Comparison of ENCODE assay signal across 9 mouse cellular contexts in genomic region chr11:69919053-69919452, GRCm38 (mm10). TPM values are rescaled to one million over a fixed set of nuclear protein-coding genes. Genes with fewer than 3 reads are reported as not detected.
DNase-seq lines count a peak whose midpoint lies in the region; ATAC-seq and TF ChIP-seq lines count a peak whose summit lies in the region.
"Had no signal": no experiment of that assay in that cellular context is flagged by ENCODE, and none has a peak within 500 bp of the region (broad histone marks: within the 10 kb centered on the region; RNA-seq: fewer than 3 reads in every experiment).

No protein-coding gene starts in this region.

- peak overlapping the region; percentile 96; the same call in 1 of the 2 replicates for H3K9ac ChIP-seq in kidney, embryonic 15.5 days
- H3K9ac ChIP-seq in hindbrain, embryonic 12.5 days = peak overlapping the region; percentile 98
- no peak overlapping the region for H3K9ac ChIP-seq in midbrain, embryonic 11.5 days (ENCODE audit: low read length)

- no peaks in the 10 kb centered on the region for H3K9me3 ChIP-seq in kidney, embryonic 15.5 days (replicated peaks)
- no peaks in the 10 kb centered on the region for H3K9me3 ChIP-seq in hindbrain, embryonic 12.5 days (replicated peaks)
- H3K9me3 ChIP-seq in midbrain, embryonic 11.5 days (ENCODE audit: control insufficient read depth, low read length) = no peaks in the 10 kb centered on the region

- H3K4me2 ChIP-seq in kidney, embryonic 15.5 days = peak overlapping the region; percentile 89
- H3K4me2 ChIP-seq in hindbrain, embryonic 12.5 days (replicated peaks) = peak overlapping the region; percentile 98
- peak overlapping the region; percentile 87 for H3K4me2 ChIP-seq in midbrain, embryonic 11.5 days

- TF ChIP-seq POLR2A in bone marrow macrophage, adult 2 months (IDR thresholded peaks at IDR 0.05; ENCODE audit: borderline replicate concordance, low read depth, low read length) = no peak

- 82% methylated on average over 9 of the region's 9 CpGs for WGBS in kidney, embryonic 15.5 days
- WGBS in hindbrain, embryonic 12.5 days = 86% methylated on average over 9 of the region's 9 CpGs
- 84% methylated on average over 9 of the region's 9 CpGs for WGBS in midbrain, embryonic 11.5 days

- peaks cover 46% of the 10 kb centered on the region for H3K36me3 ChIP-seq in kidney, embryonic 15.5 days
- peaks cover 43% of the 10 kb centered on the region for H3K36me3 ChIP-seq in hindbrain, embryonic 12.5 days
- peaks cover 21% of the 10 kb centered on the region for H3K36me3 ChIP-seq in midbrain, embryonic 11.5 days (ENCODE audit: control insufficient read depth, insufficient read depth, low read length)

- peak overlapping the region; percentile 76 for H3K4me3 ChIP-seq in kidney, embryonic 15.5 days (replicated peaks)
- H3K4me3 ChIP-seq in bone marrow macrophage, adult 2 months (ENCODE audit: insufficient read depth, low read length) = peak overlapping the region; percentile 96
- H3K4me3 ChIP-seq in hindbrain, embryonic 12.5 days = peak overlapping the region; percentile 98
- H3K4me3 ChIP-seq in midbrain, embryonic 11.5 days (ENCODE audit: low read depth, low read length) = peak overlapping the region; percentile 95; the same call in 1 of the 2 replicates

- no peaks in the 10 kb centered on the region for H3K27me3 ChIP-seq in kidney, embryonic 15.5 days
- H3K27me3 ChIP-seq in hindbrain, embryonic 12.5 days = no peaks in the 10 kb centered on the region
- H3K27me3 ChIP-seq in midbrain, embryonic 11.5 days (ENCODE audit: control insufficient read depth, insufficient read depth, low read length) = no peaks in the 10 kb centered on the region

- TF ChIP-seq CTCF in bone marrow macrophage, adult 2 months (IDR thresholded peaks at IDR 0.05; ENCODE audit: low read depth, low read length) = no peak

- peaks cover 54% of the 10 kb centered on the region for H3K4me1 ChIP-seq in kidney, embryonic 15.5 days
- H3K4me1 ChIP-seq in bone marrow macrophage, adult 2 months (ENCODE audit: control insufficient read depth, insufficient read depth, low read length) = peaks cover 33% of the 10 kb centered on the region
- H3K4me1 ChIP-seq in hindbrain, embryonic 12.5 days = peaks cover 39% of the 10 kb centered on the region
- H3K4me1 ChIP-seq in midbrain, embryonic 11.5 days (ENCODE audit: control insufficient read depth, insufficient read depth, low read length) = peaks cover 29% of the 10 kb centered on the region

- no peak for ATAC-seq in kidney, embryonic 15.5 days (replicated peaks; ENCODE audit: low FRiP score)
- ATAC-seq in hindbrain, embryonic 12.5 days (ENCODE audit: low FRiP score) = no peak
- ATAC-seq in midbrain, embryonic 11.5 days (ENCODE audit: low FRiP score) = no peak
- ATAC-seq in megakaryocyte progenitor cell, adult 5-6 weeks (replicated peaks; ENCODE audit: poor library complexity) = no peak

- peak overlapping the region; percentile 100 for H3K27ac ChIP-seq in kidney, embryonic 15.5 days
- H3K27ac ChIP-seq in bone marrow macrophage, adult 2 months (ENCODE audit: insufficient read depth, low read depth, low read length) = peak overlapping the region; percentile 45; the same call in 1 of the 2 replicates
- peak overlapping the region; percentile 93; the same call in 1 of the 2 replicates for H3K27ac ChIP-seq in hindbrain, embryonic 12.5 days
- H3K27ac ChIP-seq in midbrain, embryonic 11.5 days (ENCODE audit: low read depth, low read length) = no peak overlapping the region

- DNase-seq in kidney, adult 18-20 months = no peak
- no peak for DNase-seq in midbrain, embryonic 11.5 days (ENCODE audit: low spot score, missing footprints)
- no peak for DNase-seq in gastrocnemius, adult 8-10 months (ENCODE audit: low spot score in 2 of 2)
- DNase-seq in layer of hippocampus, adult 18-20 months (ENCODE audit: low spot score in 2 of 2) = no peak

RNA-seq across cellular contexts. Expression of gene Eif5a, which starts 2.7 kb away (rescaled TPM):
- 1,729 and 1,795 TPM in 2 replicates for polyA plus RNA-seq in kidney, embryonic 15.5 days (2015; fragmentation: Nextera tagmentation; extraction: Ambion mirVana)
- polyA plus RNA-seq in bone marrow macrophage, adult 2 months (2012; ENCODE audit: insufficient read depth, insufficient read length, missing spikeins) = 326 and 347 TPM in 2 replicates
- 1,354 and 1,360 TPM in 2 replicates for polyA plus RNA-seq in hindbrain, embryonic 12.5 days (2016; fragmentation: Nextera tagmentation; extraction: Ambion mirVana)
- polyA plus RNA-seq in midbrain, embryonic 11.5 days (2014; fragmentation: Nextera tagmentation; extraction: Ambion mirVana) = 1,778 and 1,800 TPM in 2 replicates
- 100 to 1,000 TPM; 443 to 477 (median 467) TPM for total RNA-seq in gastrocnemius, adult 8-10 months (2022)
- 100 to 1,000 TPM; 438 to 463 TPM for total RNA-seq in layer of hippocampus, adult 18-20 months (2021)
- 1,355 and 1,412 TPM in 2 replicates for total RNA-seq in megakaryocyte progenitor cell, adult 5-6 weeks (2015)
- total RNA-seq in megakaryocyte progenitor cell, adult 5-6 weeks (2017) = 1,221 and 1,257 TPM in 2 replicates

RNA-seq across cellular contexts. Expression of gene Gps2, which starts 5.4 kb away (rescaled TPM):
- 77.8 and 86.2 TPM in 2 replicates for polyA plus RNA-seq in kidney, embryonic 15.5 days (2015; fragmentation: Nextera tagmentation; extraction: Ambion mirVana)
- polyA plus RNA-seq in bone marrow macrophage, adult 2 months (2012; ENCODE audit: insufficient read depth, insufficient read length, missing spikeins) = 92.8 and 103 TPM in 2 replicates
- polyA plus RNA-seq in hindbrain, embryonic 12.5 days (2016; fragmentation: Nextera tagmentation; extraction: Ambion mirVana) = 84.7 and 90.1 TPM in 2 replicates
- 92.2 and 95.8 TPM in 2 replicates for polyA plus RNA-seq in midbrain, embryonic 11.5 days (2014; fragmentation: Nextera tagmentation; extraction: Ambion mirVana)
- 10 to 100 TPM; 38.6 to 53.2 (median 50.3) TPM for total RNA-seq in gastrocnemius, adult 8-10 months (2022)
- total RNA-seq in layer of hippocampus, adult 18-20 months (2021) = 10 to 100 TPM; 35.7 to 36.1 TPM
- total RNA-seq in megakaryocyte progenitor cell, adult 5-6 weeks (2015) = 106 and 114 TPM in 2 replicates
- 46.2 and 56.3 TPM in 2 replicates for total RNA-seq in megakaryocyte progenitor cell, adult 5-6 weeks (2017)

RNA-seq across cellular contexts. Expression of gene Ybx2, which starts 16.5 kb away (rescaled TPM):
- polyA plus RNA-seq in kidney, embryonic 15.5 days (2015; fragmentation: Nextera tagmentation; extraction: Ambion mirVana) = 6.3 and 7.5 TPM in 2 replicates
- polyA plus RNA-seq in bone marrow macrophage, adult 2 months (2012; ENCODE audit: insufficient read depth, insufficient read length, missing spikeins) = not detected in 2 replicates
- 5.5 and 9.0 TPM in 2 replicates for polyA plus RNA-seq in hindbrain, embryonic 12.5 days (2016; fragmentation: Nextera tagmentation; extraction: Ambion mirVana)
- 3.2 and 5.1 TPM in 2 replicates for polyA plus RNA-seq in midbrain, embryonic 11.5 days (2014; fragmentation: Nextera tagmentation; extraction: Ambion mirVana)
- 10 to 100 TPM in 1 of 4 experiments, 1 to 10 TPM in 3; 8.5 to 11.4 (median 9.2) TPM for total RNA-seq in gastrocnemius, adult 8-10 months (2022)
- 1 to 10 TPM; 8.7 to 9.2 TPM for total RNA-seq in layer of hippocampus, adult 18-20 months (2021)
- total RNA-seq in megakaryocyte progenitor cell, adult 5-6 weeks (2015) = 0.32 TPM in 1 of 2 replicates, not detected in the other
- total RNA-seq in megakaryocyte progenitor cell, adult 5-6 weeks (2017) = not detected in 2 replicates
- total RNA-seq: monocyte, adult 5-6 weeks had no signal

RNA-seq across cellular contexts. Expression of gene Neurl4, which starts 18.2 kb away (rescaled TPM):
- polyA plus RNA-seq in kidney, embryonic 15.5 days (2015; fragmentation: Nextera tagmentation; extraction: Ambion mirVana) = 9.3 and 10.8 TPM in 2 replicates
- 15.8 and 16.9 TPM in 2 replicates for polyA plus RNA-seq in bone marrow macrophage, adult 2 months (2012; ENCODE audit: insufficient read depth, insufficient read length, missing spikeins)
- 15.0 and 15.2 TPM in 2 replicates for polyA plus RNA-seq in hindbrain, embryonic 12.5 days (2016; fragmentation: Nextera tagmentation; extraction: Ambion mirVana)
- polyA plus RNA-seq in midbrain, embryonic 11.5 days (2014; fragmentation: Nextera tagmentation; extraction: Ambion mirVana) = 15.6 and 16.3 TPM in 2 replicates
- total RNA-seq in gastrocnemius, adult 8-10 months (2022) = 10 to 100 TPM; 21.6 to 31.3 (median 25.5) TPM
- 100 to 1,000 TPM; 108 to 114 TPM for total RNA-seq in layer of hippocampus, adult 18-20 months (2021)
- 9.5 and 11.0 TPM in 2 replicates for total RNA-seq in megakaryocyte progenitor cell, adult 5-6 weeks (2015)
- total RNA-seq in megakaryocyte progenitor cell, adult 5-6 weeks (2017) = 20.2 and 21.6 TPM in 2 replicates

RNA-seq across cellular contexts. Expression of gene 2810408A11Rik, which starts 18.3 kb away (rescaled TPM):
- polyA plus RNA-seq in kidney, embryonic 15.5 days (2015; fragmentation: Nextera tagmentation; extraction: Ambion mirVana) = 12.6 and 13.0 TPM in 2 replicates
- 1.4 TPM in 1 of 2 replicates, not detected in the other for polyA plus RNA-seq in bone marrow macrophage, adult 2 months (2012; ENCODE audit: insufficient read depth, insufficient read length, missing spikeins)
- polyA plus RNA-seq in hindbrain, embryonic 12.5 days (2016; fragmentation: Nextera tagmentation; extraction: Ambion mirVana) = 17.8 TPM in 2 replicates
- 15.3 and 17.8 TPM in 2 replicates for polyA plus RNA-seq in midbrain, embryonic 11.5 days (2014; fragmentation: Nextera tagmentation; extraction: Ambion mirVana)
- 1 to 10 TPM in 1 of 4 experiments, under 1 TPM in 3; 0.22 to 1.1 (median 0.57) TPM for total RNA-seq in gastrocnemius, adult 8-10 months (2022)
- under 1 TPM; 0.17 to 0.58 TPM for total RNA-seq in layer of hippocampus, adult 18-20 months (2021)
- total RNA-seq in megakaryocyte progenitor cell, adult 5-6 weeks (2015) = 1.9 and 3.0 TPM in 2 replicates
- 1.7 and 6.6 TPM in 2 replicates for total RNA-seq in megakaryocyte progenitor cell, adult 5-6 weeks (2017)
- total RNA-seq: monocyte, adult 5-6 weeks had no signal
